Mouse (Mus musculus): ENCODE results near the gene Nhlrc2. TPM values are rescaled to one million over a fixed set of nuclear protein-coding genes. Genes with fewer than 3 reads are reported as not detected.

Nhlrc2 gene
- 5.2 and 8.6 TPM in 2 replicates for polyA plus RNA-seq (2012; ENCODE audit: low replicate concordance)

DNA sequence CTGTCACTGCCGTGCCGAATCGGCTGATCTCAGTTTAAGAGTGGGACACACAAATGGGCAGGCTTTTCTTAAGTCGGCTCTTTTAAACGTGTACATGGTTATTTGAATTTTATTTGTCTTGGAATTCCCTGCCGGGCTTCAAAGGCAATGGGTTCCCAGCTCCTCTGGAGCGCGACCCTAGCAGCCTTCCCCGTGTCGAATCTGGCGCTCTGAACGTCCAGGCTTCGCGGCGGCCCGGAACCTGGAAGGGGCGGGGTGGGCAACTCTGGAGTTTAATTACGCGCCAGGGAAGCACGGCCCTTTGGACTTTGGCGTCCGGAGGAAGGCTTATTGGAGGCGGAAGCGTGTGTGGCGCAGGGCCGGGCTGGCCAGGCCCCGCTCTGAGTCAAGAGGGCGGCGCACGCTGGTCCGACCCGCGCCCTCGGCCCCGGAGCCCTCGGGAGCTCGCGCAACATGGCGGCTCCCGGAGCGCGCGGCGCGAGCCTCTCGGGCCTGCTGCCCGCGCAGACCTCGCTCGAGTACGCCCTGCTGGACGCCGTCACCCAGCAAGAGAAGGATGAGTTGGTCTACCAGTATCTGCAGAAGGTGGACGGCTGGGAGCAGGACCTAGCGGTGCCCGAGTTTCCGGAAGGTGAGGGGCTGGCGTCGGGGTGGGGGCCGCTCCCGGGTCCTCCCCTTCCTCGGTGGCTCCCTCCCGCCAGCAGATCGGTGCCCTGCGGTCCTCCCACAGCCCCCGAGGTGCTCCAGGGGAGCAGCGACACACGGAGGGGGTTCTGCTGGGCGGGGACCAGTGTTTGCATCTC lies at the start of gene Nhlrc2:
Gene Nhlrc2 (plus strand): TSS at position 32 of the 803 bp plus-strand sequence.

DNA sequence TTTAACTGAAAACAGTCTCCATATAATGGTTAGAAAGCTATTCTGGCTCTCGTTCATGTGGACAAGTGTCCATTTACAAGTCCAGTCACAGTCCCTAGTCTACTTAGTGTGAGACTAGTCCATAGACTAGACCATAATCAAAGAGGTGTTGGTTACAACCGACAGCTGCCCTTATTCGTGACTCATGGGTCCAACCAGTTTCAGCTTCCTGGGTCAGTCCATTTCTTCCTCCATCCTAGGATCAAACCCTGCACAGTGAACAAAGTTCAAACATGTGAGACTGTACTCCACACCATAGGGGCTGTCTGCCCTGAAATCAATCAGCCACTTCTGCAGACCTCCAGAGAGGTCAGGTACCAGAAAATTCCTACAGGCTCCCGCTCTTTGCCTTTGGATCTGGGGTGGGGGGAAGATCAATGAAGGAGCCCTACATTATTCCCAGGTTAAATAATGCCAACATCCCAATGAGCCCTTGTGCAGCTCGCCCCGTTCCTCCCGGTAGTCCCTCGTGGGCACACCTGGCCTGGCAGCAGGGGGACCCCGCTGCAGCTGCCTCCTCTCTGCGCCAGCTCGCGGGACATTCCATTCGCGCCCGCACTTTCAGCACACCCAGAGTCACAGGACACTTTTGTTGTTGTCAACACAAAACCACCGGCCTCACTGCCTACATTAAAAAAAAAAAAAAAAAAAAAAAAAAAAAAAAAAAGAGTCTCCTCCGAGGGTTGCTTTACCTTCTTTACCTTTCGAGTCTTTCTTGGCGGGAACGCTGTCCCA lies 418 bp upstream of the Nhlrc2 start, which contains the start of gene Dclre1a:
Gene Dclre1a (minus strand): TSS at position 767 of the 774 bp plus-strand sequence.

Other genes with a start within 250 kb of the Nhlrc2 start
- 0.03 and 0.09 TPM in 2 replicates for gene Nrap, start 158.2 kb upstream of the Nhlrc2 start, polyA plus RNA-seq (2012; ENCODE audit: low replicate concordance)
- 4.1 and 8.2 TPM in 2 replicates for gene Casp7, start 151.1 kb upstream of the Nhlrc2 start, polyA plus RNA-seq (2012; ENCODE audit: low replicate concordance)
- 0.09 TPM in 1 of 2 replicates, not detected in the other for gene Plekhs1, start 86.6 kb upstream of the Nhlrc2 start, polyA plus RNA-seq (2012; ENCODE audit: low replicate concordance)
- 0.22 and 1.7 TPM in 2 replicates for gene Dclre1a, start within 50 bp of the Nhlrc2 start, polyA plus RNA-seq (2012; ENCODE audit: low replicate concordance)
- gene Adrb1, start 173.9 kb downstream of the Nhlrc2 start, polyA plus RNA-seq (2012; ENCODE audit: low replicate concordance), result 10.7 and 17.2 TPM in 2 replicates